Mouse (Mus musculus) olfactory bulb, adult 2 months (tissue): Measurements from ENCODE around the gene Gadd45a.

Experiments used
- CTCF ChIP-seq: fragments of 200-500 bp; IDR thresholded peaks from 2 replicates; pipeline ENCODE4 v1.5.1; 2012; ENCODE audit warnings: low read depth, mild to moderate bottlenecking, low read length, moderate library complexity; ENCODE audit not compliant: insufficient read depth
- POLR2A ChIP-seq: fragments of 200-500 bp; IDR thresholded peaks from 2 replicates; pipeline ENCODE4 v1.6.1; 2012; ENCODE audit warnings: mild to moderate bottlenecking, low read depth, low read length, moderate library complexity; ENCODE audit not compliant: insufficient read depth

GRCm38 (mm10) chr6:67081141-67081540, 43.9 kb upstream of the Gadd45a start:
- TF ChIP-seq POLR2A = no peak
- TF ChIP-seq CTCF = no peak
